Mouse (Mus musculus): Measurements from ENCODE around the gene Ift81.

Ift81 gene

GRCm38 (mm10) chr5:122624952-122625479, 10.7 kb upstream of the Ift81 start:
- DNase-seq, result no peak

- DNase-seq, result no peak
These were observed 9.5 kb upstream of the Ift81 start for GRCm38 (mm10) chr5:122623861-122624260.

DNA sequence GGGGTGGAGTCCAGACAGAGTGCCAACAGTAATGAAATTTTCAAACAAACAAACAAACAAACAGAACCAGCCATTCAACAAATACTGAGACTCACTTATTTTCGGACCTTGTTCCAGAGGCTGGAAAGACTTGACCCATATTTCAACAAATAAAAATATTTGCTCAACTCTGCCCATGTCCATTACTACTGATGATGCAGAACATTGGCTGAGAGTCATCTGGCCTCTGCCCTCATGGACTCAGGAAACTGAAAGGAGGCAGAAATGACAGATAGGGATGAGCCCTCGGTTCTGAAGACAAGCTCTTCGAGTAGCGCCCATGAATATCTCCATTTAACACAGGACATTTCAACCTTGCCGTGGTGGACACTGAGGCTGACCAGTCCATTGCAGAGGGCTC, 8.2 kb upstream of the Ift81 start:
- DNase-seq, result no peak

GRCm38 (mm10) chr5:122621376-122621886, 7.1 kb upstream of the Ift81 start:
- DNase-seq, result peak; percentile 81

GRCm38 (mm10) chr5:122619686-122620296, 5.5 kb upstream of the Ift81 start:
- no peak for DNase-seq

DNA sequence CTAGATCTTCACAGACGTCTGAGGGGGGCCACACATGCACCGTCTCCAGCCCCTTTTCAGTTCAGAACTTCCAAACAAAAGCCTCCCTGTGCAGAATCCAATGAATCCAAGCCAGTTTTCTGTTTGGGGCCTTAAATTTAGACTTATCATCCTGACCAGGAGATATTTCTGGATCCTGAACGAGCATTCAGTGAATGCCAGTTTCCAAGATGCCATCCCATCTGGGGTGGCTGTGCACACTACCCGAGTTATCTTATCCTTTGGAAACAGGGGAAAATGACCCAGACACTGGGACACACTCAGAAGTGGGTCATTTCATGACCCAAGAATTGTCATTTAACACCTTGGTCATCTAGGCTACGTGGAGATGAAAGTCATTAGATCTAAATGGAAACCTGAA, 3.4 kb upstream of the Ift81 start:
- DNase-seq, result no peak

- DNase-seq, result no peak
These were observed 2.7 kb downstream of the Ift81 start for GRCm38 (mm10) chr5:122611651-122612050.

- DNase-seq, result no peak
These were observed 9.4 kb downstream of the Ift81 start for GRCm38 (mm10) chr5:122604894-122605293.

DNA sequence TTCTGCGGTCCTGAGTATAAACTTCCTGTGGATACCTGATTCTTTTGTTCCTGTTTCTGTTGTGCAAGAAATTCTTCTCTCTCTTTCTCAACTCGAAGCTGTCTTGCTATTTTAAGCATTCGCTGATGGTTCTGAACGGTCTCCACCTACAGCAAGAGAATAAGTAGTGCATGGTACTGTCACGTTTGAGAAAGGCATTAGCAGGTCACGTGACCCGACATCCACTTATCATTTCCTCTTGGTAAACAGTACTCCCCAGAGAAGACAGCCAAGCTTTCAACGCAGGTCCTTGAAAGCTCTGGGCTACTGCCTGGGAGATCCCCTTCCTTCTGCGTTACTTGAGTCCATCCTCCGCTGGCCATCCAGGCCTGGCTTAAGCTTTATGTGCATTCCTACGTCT, 12.1 kb downstream of the Ift81 start:
- no peak for DNase-seq

DNA sequence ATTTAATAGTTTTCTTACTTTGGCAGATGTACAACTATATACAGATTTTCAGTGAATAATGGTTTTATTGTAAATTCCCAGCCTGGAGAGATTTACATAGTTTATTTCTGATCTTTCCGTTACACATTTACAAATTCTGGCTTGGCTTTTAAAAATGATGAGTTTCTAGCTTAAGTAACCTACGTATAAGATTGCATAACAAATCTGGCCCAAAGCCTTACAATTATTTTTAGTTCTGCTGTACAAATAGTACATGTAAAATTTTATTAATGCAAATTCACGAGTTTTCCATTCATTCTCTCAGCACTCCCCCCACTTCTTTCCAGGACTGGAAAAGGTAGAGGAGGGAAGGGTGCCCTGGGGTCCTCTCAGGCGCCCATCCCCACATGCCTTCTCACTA, 18.8 kb downstream of the Ift81 start:
- DNase-seq, result no peak

DNA sequence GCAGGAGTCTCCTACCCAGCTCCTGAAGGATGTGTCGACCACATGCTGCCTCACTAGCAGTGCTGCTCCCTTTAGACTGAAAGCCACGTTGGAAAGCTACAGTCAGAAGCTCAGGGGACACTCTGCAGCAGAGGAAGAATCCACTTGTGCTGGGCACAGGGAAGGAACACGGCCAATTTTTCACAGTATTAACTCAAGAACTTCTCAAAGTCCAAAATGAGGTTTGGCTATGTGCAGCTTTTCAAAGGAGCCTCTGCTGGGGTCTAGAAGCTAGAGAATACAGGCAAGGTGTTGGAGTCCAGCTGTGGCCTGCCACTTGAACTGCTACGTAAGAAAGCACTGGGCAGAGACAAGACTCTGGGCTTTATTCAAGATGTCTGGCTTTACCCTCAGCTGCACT, 24.4 kb downstream of the Ift81 start:
- DNase-seq, result no peak

- no peak for DNase-seq
These were observed 28.8 kb downstream of the Ift81 start for GRCm38 (mm10) chr5:122585546-122585945.

DNA sequence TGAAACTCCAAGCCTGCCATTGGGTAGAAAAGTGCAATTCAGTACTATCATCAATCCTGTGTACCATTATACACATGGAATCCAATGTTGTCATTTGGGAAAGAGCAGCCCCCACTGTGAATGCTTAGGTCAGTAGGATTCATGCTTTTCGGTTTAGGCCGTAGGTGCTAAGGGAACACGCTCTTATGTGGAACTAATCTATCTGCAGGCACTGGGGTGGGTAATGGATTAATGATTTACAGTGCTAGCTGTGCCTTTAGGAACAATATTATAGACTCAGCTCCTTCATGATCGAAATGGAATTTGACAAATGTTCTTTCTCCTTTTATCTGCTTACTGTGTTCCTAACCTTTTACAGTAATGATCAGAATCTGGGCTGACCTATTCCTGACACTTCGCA, 30.2 kb downstream of the Ift81 start:
- DNase-seq, result no peak

- DNase-seq, result no peak
These were observed 37.5 kb downstream of the Ift81 start for GRCm38 (mm10) chr5:122576683-122577329.

GRCm38 (mm10) chr5:122572001-122572400, 42.3 kb downstream of the Ift81 start:
- DNase-seq, result no peak

GRCm38 (mm10) chr5:122566626-122567025, 47.7 kb downstream of the Ift81 start:
- DNase-seq, result no peak

GRCm38 (mm10) chr5:122560654-122561053, 53.7 kb downstream of the Ift81 start:
- DNase-seq, result no peak

GRCm38 (mm10) chr5:122558127-122558526, 56.2 kb downstream of the Ift81 start:
- DNase-seq, result no peak

GRCm38 (mm10) chr5:122555107-122555506, 59.2 kb downstream of the Ift81 start:
- no peak for DNase-seq

GRCm38 (mm10) chr5:122552638-122553037, 61.7 kb downstream of the Ift81 start:
- DNase-seq, result no peak

- DNase-seq, result no peak
These were observed 63.9 kb downstream of the Ift81 start for GRCm38 (mm10) chr5:122550460-122550859.

DNA sequence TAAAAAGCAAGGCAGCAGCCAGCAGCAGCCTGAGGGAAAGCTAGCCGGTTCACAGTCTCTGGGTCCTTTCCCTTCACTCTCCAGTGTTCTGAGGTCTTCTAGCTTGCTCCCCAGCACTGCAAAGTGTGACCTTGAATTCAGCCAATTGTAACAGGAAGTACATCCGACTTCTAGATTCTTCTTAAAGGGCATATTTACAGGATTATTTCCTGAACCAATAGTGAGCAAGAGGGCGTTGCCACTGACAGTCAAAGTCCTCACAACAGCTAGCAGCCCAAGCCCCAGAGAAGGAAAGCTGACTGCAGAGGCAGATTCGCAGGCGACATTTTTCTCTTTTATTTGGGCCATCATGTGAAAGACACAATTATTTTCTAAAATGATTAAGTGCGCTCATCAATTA, 65.6 kb downstream of the Ift81 start:
- DNase-seq, result peak; percentile 58

DNA sequence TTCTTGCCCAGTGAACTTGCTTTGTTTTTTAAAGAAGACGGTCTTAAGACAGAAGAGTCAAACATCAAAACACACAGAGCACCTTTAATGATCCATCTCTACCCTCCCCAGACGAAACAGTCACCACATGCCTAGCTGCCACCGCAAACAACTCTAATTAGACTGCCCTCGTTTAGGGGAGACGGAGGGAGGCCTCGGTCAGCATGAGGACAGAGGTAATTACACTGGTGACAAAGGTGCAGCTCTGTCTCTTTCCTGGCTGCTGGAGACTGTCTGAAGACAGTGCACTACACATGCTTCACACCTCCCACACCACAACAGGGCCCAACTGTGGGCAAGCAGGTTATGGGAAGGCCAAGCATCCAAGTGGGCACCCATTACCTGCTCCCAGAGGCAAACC, 66.5 kb downstream of the Ift81 start:
- no peak for DNase-seq

DNA sequence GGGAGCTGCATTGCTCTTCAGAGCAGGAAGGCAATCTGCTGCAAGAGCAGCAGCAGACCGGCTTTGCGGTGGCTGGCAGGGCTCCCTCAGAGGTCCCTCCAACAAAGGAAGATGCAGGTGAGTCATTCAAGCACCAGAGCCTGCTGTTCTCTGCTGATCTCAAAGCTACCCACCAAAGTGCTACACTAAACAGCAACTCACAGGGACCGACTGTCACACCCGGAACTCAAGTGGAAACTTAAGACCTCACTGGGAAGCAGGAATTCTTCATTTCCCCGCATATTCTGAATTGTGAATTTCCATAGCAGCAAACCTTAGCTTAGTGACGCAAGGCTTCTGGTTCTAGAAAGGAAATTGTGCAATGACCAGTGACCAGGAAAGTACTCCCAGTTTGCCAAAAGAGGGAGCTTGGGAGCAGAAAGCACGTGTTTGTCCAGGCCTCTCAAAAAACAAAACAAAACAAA, 67.0 kb downstream of the Ift81 start:
- peak; percentile 67 for DNase-seq

All from kidney, postnatal 10 days (tissue).